ENCODE assay signal across 14 mouse cellular contexts in the genomic region with DNA sequence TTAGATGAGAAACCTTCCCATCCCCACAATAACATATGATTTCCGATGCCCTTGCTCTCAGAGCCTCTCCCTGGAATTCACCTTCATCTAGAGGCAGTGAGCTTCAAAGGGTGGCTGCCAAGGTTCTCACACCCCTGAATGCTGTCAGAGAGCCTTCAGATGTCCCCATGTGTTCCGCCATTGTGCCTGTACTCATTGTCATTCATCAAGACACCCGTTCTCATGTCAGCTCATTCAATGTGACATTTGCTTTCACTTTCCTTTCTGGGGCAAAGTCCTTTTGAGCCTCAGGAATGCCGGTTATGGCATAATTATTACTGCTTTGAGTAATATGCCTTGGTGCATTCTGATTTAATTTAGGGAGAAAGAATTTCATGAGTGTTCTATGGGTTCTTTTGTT.
A peak's percentile ranks its signal among the peaks of the same experiment; 100 is the strongest.
DNase-seq lines count a peak whose midpoint lies in the region; ATAC-seq lines count a peak whose summit lies in the region.
"Had no signal": no experiment of that assay in that cellular context is flagged by ENCODE, and none has a peak within 500 bp of the region (broad histone marks: within the 10 kb centered on the region; RNA-seq: fewer than 3 reads in every experiment).

No protein-coding gene starts in this region.

- H3K9me3 ChIP-seq in megakaryocyte, embryonic 14.5 days: peaks cover 8% of the 10 kb centered on the region
- no peaks in the 10 kb centered on the region for H3K9me3 ChIP-seq in midbrain, embryonic 15.5 days
- H3K9me3 ChIP-seq: neural tube, embryonic 13.5 days had no signal

- no peaks in the 10 kb centered on the region for H3K27me3 ChIP-seq in megakaryocyte, embryonic 14.5 days (replicated peaks)
- no peaks in the 10 kb centered on the region for H3K27me3 ChIP-seq in midbrain, embryonic 15.5 days (replicated peaks)
- H3K27me3 ChIP-seq: neural tube, embryonic 13.5 days had no signal

- peak; percentile 22 for DNase-seq in embryo, embryonic 10 days (ENCODE audit: low spot score)
- no peak for DNase-seq in embryo, embryonic 9.5 days (ENCODE audit: extremely low spot score)
- no peak for DNase-seq in gastrocnemius, postnatal 25 days
- no peak for DNase-seq in left cerebral cortex, adult 11 months (ENCODE audit: low spot score)
- DNase-seq: cerebellum, adult 11 months; left cerebral cortex, postnatal 4 days; lung, embryonic 14.5 days had no signal

- WGBS in midbrain, embryonic 15.5 days: 25% methylated on average over 4 of the region's 4 CpGs

- H3K4me2 ChIP-seq in midbrain, embryonic 15.5 days: no peak overlapping the region
- H3K4me2 ChIP-seq: lung, embryonic 14.5 days; neural tube, embryonic 13.5 days had no signal

- peak overlapping the region; percentile 84 for H3K4me3 ChIP-seq in megakaryocyte, embryonic 14.5 days (replicated peaks)
- H3K4me3 ChIP-seq in brown adipose tissue, adult 24 weeks (ENCODE audit: insufficient read depth, low read depth, low read length): peak overlapping the region; percentile 40
- H3K4me3 ChIP-seq in midbrain, embryonic 15.5 days: no peak overlapping the region
- H3K4me3 ChIP-seq: neural tube, embryonic 13.5 days had no signal

- ATAC-seq in megakaryocyte, adult 5-6 weeks (ENCODE audit: poor library complexity, severe bottlenecking): no peak
- 0 out of 2 replicates have a peak, but pooled peaks have one; percentile 33 for ATAC-seq in midbrain, embryonic 15.5 days (replicated peaks)

- H3K36me3 ChIP-seq in megakaryocyte, embryonic 14.5 days (replicated peaks; ENCODE audit: low read length): no peaks in the 10 kb centered on the region
- no peaks in the 10 kb centered on the region for H3K36me3 ChIP-seq in midbrain, embryonic 15.5 days (replicated peaks)
- H3K36me3 ChIP-seq: neural tube, embryonic 13.5 days had no signal

- no peak overlapping the region for H3K9ac ChIP-seq in midbrain, embryonic 15.5 days
- H3K9ac ChIP-seq: lung, embryonic 14.5 days; neural tube, embryonic 13.5 days had no signal

- H3K4me1 ChIP-seq in megakaryocyte, embryonic 14.5 days: no peaks in the 10 kb centered on the region
- H3K4me1 ChIP-seq in brown adipose tissue, adult 24 weeks (ENCODE audit: control insufficient read depth, insufficient read depth, insufficient read length, low read length): peaks cover 4% of the 10 kb centered on the region; the same call in 1 of the 2 replicates
- peaks cover 8% of the 10 kb centered on the region for H3K4me1 ChIP-seq in midbrain, embryonic 15.5 days

- H3K27ac ChIP-seq in brown adipose tissue, adult 24 weeks (replicated peaks; ENCODE audit: low read depth, low read length): 0 out of 2 replicates have a peak overlapping the region, but pooled peaks have one; percentile 35
- no peak overlapping the region for H3K27ac ChIP-seq in midbrain, embryonic 15.5 days
- H3K27ac ChIP-seq: kidney, postnatal 0 days; neural tube, embryonic 13.5 days; stomach, postnatal 0 days had no signal
